Mouse (Mus musculus) brain, embryonic 18.5 days (tissue): ENCODE measurements around the gene Prpf19.

Experiments
- DNase-seq: peaks from one replicate; pipeline ENCODE4 v3.0.0-alpha.2; 2012; ENCODE audit warnings: low read depth, low spot score

Gene Prpf19

DNA sequence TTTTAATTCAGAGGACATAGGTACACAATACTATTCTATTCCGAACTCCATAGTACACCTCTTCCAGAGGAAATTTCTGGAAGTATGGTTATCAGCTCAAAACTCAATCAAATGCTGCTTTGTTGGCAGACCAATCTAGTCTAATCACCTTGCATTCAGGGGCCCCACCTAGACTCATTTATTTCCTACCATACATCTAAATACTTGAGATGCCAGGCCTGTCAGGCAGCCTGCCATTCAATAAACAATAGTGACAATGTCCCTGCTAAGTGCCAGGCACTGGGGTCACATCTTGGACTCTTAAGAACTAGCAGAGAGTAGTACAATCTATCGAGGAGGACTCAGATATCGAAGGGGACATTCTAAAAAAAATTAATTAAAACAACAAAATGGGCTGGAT lies 2.8 kb upstream of the Prpf19 start:
- no peak for DNase-seq

GRCm38 (mm10) chr19:10895708-10896107 lies 677 bp downstream of the Prpf19 start:
- DNase-seq: no peak

- DNase-seq: no peak
These were observed 1.8 kb downstream of the Prpf19 start for GRCm38 (mm10) chr19:10896849-10897248.

DNA sequence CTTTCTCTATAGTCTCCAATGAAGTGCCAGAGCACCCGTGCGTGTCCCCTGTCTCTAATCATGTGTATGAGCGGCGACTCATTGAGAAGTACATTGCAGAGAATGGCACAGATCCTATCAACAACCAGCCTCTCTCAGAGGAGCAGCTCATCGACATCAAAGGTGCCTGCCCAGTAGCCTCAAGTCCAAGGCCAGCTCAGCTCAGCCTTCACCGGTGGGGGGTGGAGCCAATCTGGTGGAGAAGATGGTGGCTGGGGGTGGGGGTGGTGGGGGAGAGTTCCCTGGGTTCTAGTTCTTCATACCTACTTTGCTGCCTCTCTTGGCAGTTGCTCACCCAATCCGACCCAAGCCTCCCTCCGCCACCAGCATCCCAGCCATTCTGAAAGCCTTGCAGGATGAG lies 2.5 kb downstream of the Prpf19 start:
- DNase-seq: no peak

- no peak for DNase-seq
These were observed 5.3 kb downstream of the Prpf19 start for GRCm38 (mm10) chr19:10900315-10900714.

- no peak for DNase-seq
These were observed 6.0 kb downstream of the Prpf19 start for GRCm38 (mm10) chr19:10901046-10901445.

DNA sequence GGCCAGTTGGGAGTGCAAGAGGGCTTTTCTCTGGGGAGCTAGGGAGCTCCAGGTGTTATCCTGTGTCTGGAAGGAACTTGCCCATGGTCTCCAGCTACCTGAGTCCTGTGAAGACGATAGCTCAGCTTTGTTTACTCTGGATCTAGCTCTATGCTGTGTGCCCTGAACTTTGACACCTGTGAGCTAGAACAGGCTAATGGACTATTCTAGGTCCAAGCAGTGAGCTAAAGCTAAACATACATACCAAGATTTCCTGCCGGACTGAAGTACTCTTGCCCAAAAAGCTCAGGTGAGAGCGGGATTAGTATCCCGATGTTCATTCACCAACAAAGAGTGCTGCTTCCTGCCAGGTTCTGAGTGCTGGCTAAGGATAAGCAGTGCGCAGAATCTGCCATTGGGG lies 9.5 kb downstream of the Prpf19 start:
- DNase-seq: no peak

- no peak for DNase-seq
These were observed 10.1 kb downstream of the Prpf19 start for GRCm38 (mm10) chr19:10904927-10905727.

DNA sequence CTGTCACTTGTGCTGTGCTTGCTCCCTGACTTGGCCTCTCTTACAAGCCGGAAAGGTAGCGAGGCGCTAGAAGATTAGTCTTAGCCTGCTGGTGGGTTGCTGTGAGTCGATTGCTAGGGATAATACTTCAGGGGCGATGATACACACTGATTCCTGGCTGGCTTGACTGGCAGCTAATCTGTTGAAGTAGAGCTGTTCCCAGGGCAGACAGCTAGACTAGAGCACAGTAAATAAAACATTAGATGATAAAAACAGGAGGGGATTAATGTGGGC lies 10.6 kb downstream of the Prpf19 start:
- DNase-seq: no peak

GRCm38 (mm10) chr19:10907891-10908290 lies 12.9 kb downstream of the Prpf19 start:
- DNase-seq: no peak

DNA sequence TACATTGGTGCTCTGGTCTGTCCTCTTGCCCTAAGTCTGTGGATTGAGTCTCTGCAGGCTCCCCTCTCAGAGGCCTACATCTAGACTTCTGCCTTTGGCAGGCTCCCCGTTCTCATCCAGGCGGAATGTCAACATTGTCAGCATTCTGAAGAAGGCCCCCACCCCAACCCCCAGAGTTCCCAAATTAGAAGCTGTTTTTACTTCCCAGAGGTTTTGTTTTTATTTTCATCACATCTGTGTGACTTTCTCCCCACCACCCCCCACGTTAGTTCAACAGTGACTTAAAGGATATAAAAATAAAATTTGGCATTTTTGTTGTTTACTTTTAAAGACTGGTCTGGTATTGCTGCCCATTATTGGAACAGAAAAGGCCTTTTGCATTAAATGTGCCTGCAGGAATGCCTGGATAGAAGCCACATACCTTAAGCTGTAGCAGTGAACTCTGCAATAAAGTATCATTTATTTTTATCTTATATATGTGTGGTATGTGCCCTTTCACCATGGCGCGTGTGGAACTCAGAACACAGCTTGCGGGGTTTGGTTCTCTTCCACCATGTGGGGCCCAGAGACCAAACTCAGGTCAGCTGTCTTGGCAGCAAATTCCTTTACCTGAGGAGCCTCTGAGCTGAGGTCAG lies 14.2 kb downstream of the Prpf19 start:
- no peak for DNase-seq

DNA sequence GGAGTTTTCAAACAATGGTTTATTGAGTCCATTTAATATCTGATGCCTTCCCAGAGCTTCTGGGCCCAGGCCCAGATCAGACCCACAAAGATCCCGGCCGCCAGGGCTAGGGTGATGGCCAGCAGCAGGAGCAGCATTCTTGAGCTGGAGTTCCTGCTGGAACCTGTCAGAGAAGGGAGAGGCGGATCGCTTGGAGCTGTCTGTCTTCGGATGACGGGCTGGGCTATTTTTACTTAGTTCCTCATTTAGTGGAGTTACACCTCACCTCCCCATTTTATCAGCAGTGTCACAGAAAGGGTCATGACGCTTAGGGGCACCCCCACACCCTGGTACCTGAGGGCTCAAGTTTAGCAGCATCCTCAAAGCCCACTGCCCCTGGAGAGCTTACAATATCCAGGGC lies 19.3 kb downstream of the Prpf19 start:
- no peak for DNase-seq

DNA sequence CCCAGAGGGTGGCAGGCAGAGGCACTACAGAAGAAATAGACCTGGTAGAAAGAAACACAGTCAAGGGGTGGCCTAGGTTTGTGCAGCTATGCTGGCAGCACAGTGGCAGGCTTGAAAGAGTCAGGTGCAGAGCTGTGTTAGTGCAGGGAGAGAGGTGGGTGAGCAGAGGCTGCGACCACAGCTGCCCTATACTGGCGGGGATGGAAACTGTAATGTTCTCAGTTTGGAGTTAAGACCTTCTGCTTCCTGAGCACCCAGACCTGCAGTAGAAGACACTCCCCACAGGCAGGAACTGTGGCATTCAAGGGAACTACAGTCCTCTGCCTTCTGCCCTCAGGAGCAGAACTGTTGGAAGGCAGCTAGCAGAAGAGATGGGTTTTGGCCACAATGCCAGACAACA lies 19.8 kb downstream of the Prpf19 start:
- no peak for DNase-seq

DNA sequence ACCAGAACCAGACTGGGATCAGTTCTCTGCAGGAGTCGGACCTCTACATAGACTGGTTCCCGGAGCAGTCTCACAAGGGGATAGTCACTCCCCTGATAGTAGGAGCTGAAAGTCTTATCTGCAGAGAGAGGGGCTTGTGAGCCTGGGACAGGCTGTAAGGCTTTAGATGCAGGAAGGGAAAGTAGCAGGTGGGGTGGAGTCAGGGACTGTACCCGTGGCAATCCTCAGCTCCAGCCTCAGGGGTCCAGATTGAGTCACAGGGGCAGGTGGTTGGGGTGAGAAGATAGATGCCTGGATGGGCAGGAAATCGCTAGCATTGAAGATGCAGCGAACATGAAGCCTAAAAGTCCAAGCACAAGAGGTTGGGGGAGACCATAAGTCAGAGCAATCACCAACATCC lies 21.5 kb downstream of the Prpf19 start:
- DNase-seq: no peak

DNA sequence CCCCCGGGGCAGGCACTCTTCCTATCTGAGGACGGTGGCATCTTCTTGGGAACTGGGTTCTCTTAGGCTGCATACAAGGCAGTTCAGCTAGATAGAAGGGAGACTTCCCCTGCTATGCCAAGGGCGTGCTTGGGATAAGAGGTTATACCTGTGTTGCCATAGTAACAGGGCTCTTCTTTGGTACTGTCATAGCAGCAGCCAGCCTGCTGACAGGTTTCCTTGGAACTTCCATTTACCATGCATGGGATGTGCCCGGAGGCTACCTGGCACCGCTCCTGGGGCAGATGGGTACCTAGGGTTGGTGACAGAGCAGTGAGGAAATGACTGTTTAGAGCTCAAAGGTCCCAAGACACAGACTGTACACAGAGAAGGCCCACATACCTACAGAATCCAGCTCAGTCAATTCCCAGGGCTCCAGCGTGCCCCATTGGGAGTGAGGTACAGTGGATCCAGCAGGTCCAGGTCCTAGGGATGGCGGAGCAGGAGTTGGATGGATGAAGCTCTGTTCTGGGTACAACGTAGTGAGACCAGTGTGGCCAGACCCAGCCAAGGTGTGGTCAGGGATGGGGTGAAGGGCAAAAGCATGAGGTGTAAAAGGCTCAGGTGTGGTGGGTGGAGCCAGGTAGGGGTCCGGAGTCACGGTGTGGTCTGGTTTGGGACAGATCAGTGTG lies 23.4 kb downstream of the Prpf19 start:
- DNase-seq: no peak

- DNase-seq: no peak
These were observed 25.5 kb downstream of the Prpf19 start, which contains the start of gene Zp1 for GRCm38 (mm10) chr19:10920532-10920931. Zp1 (minus strand) TSS chr19:10920632.

DNA sequence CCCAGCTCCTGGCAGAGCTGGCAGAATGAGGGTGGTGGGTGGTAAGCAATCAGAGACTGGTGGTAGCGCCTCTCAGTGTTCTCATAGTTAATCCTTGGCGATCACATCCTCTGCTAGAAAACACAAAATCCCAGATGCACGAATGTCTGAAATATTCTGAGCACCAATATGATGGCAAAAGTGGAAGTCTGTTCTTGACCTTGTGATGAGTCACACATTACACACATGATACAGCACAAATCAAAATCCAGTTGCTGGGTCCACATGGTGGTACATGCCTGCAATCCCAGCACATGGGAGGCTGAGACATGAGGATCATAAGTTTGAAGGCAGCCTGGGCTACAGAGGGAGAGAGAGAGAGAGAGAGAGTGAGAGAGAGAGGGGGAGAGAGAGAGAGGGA lies 26.0 kb downstream of the Prpf19 start:
- DNase-seq: no peak

GRCm38 (mm10) chr19:10924220-10924619 lies 29.2 kb downstream of the Prpf19 start:
- DNase-seq: no peak

GRCm38 (mm10) chr19:10926123-10926621 lies 31.1 kb downstream of the Prpf19 start:
- DNase-seq: no peak

DNA sequence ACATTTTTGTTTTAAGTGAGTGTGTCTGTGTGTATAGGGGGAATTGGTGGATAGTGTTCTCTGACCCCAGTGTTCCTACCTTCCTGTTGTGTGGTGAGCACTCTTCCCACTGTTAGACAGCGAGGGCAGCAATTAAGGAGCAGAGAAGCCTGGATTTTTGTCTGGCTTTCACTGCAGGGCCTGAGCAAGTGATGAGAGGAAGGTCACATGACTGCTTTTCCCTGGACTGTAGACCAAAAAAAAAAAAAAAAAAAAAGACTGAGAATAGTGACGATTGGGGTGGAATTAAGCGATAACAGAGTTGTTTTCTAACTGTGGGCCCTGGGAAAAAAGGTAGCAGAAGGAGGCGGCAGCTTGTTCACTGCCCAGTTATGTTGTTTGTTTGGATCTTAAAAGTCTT lies 31.6 kb downstream of the Prpf19 start:
- no peak for DNase-seq

GRCm38 (mm10) chr19:10930641-10931040 lies 35.6 kb downstream of the Prpf19 start:
- DNase-seq: no peak

GRCm38 (mm10) chr19:10935029-10935428 lies 40.0 kb downstream of the Prpf19 start:
- no peak for DNase-seq

GRCm38 (mm10) chr19:10936077-10936476 lies 41.0 kb downstream of the Prpf19 start:
- DNase-seq: no peak
